Mouse (Mus musculus): ENCODE data around the gene Elp4.

Gene Elp4

DNA sequence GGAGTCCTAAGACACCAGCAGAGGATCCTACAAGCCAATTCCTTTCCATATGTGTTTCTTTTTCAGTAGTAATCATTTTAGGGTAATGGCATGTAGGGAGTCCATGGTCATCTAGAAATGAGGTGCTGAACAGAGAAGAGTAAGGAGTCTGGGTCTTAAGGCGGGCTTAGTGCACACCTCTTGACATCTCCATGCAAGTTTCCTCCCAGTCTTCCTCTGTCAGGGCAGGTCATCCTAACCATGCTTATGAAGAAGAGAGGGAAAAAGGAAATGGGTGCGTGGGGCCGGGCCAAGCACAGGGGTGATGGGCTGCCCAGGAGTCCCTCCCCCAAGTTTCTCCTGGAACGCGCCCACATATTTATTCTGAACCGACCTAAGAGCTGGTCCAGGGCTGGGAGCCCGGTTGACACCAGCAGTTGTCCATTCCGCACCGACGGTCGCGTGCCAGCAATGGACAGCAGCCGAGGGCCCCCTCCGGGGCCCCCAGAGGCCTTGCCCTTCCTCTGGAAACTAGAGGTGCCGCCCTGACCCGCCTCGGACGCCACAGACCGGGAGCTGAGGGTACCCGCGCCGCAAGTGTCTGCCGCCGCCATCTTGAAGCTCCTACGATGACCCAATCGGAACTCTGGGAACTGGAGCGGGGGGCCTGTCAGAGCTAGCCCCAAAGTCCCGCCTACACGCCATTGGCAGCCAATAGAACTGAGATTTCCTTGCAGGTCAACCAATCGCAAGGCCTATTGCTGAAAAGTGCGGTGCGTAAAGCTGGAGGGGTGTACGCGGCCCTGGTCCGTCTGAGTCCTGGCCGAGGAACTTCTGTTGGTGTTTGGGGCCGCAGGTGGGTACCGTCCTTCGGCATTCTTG lies at the start of gene Elp4, which contains the start of gene Immp1l:
TSS of gene Elp4 (minus strand) at position 669 of the 861 bp plus-strand sequence.
TSS of gene Immp1l (plus strand) at position 743 of the 861 bp plus-strand sequence.
- DNase-seq (ENCODE audit: low read depth, low spot score) = peak; percentile 100

DNA sequence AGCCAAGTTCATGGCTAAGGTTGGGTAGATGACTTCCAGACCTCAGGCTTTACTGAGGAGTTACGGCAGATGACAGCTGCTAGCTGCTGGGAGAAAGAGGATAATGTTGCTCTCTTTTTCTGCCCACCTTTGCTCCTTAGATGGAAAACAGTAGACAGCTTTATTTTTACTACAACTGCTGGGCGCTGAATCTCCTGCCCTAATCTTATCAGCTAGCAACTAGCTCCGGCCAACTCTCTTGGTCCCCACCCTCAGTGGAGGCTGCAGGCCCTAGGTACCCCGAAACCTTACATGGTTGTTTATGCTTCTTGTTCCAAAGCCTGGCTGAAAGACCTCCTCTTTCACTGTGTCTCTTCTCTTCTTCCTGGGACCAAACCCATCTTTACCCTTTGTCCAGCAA lies 49.5 kb upstream of the Elp4 start:
- no peak for DNase-seq (ENCODE audit: low read depth, low spot score)

DNA sequence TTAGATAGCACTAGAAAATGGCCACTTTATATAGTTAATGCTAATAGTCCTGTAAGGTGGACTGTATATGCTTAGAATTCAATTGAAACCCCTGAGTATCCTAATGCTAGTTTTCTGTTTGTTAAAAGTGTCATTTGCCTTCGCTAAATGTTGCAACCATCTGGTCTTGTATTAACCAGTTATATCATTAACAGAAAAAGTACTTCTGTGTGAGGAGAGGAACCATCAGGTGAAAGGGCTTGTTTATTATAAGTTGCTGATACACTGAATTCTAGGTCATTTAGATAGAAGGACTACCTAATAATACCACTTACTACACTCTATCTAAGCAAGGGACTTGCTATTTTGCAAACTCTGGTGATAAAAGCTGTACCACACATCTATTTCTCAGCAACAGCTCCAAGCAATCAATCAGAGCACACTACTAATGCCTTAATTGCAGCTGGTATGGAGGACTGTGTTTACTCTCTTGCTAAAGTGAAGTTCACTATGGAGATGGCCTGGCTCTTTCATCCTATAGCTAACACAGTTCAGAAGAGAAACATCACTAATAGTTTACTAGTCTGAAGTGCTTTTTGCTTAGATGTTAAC lies 47.1 kb upstream of the Elp4 start:
- DNase-seq (ENCODE audit: low read depth, low spot score) = no peak

DNA sequence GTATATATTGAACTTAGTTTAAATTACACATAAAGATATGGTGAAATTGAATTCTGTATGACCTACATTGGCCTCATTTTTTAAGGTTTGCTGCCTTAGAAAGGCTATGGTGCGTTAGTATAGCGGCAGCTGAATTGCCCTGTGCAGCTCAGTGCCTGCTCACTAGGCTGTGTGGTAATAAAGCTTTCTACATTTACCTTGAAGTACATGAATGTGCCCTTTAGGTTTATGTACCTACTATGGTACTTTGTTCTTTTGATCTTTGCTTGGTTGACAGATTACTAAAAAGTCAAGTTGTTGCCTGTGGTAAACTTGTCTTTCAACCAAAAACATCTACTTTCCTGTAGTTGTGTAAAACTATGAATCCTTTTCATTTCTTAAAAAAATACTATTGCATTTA lies 45.8 kb upstream of the Elp4 start:
- no peak for DNase-seq (ENCODE audit: low read depth, low spot score)

DNA sequence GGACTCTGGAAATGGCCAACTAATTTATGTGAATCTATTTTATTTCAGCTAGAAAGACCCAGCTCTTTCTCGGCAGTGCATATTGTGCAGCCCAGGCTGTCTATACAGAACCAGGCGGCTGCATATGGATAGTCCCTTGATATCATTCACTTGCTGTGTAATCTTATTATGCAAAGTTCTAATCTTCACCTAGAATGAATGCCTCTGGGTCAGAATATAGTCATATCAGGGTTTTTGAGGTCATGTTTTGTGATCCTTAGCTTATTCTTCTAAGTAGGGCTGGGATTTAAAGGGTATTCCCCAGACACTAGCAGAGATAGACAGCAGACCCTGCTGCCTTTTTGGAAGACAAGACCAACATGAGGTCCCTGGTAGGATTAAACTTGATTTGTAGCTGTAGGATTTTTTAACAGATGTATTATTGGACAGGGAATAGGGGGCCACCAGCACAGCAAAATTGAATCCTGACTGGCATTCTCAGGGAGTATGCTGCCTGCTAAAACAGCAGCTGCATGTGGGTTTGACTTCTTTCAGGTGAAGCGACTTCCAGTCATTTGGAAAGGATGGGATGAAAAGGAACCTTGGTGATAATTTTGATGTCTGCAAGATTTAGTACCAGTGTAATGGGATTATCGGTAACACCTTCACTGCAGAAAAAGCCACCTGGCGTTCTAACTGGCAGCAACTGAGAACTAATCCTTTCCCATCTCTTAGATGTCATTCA lies 13.4 kb upstream of the Elp4 start:
- DNase-seq (ENCODE audit: low read depth, low spot score) = no peak

DNA sequence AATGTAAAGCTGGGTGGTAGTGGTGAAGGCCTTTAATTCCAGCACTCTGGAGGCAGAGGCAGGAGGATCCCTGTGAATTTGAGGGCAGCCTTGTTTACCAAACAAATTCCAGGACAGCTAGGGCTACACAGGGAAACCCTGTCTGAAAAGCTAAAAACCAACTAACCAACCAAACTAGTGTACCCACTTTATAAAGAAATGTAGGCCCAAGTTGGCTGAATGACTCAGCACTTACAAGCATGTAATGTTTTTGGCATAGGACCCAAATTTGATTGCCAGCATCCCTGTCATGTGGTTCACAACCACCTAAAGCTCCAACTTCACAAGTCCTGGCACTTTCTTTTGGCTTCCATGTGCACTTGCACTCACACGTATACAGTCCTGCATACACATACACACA lies 12.3 kb upstream of the Elp4 start:
- DNase-seq (ENCODE audit: low read depth, low spot score) = peak; percentile 28

DNA sequence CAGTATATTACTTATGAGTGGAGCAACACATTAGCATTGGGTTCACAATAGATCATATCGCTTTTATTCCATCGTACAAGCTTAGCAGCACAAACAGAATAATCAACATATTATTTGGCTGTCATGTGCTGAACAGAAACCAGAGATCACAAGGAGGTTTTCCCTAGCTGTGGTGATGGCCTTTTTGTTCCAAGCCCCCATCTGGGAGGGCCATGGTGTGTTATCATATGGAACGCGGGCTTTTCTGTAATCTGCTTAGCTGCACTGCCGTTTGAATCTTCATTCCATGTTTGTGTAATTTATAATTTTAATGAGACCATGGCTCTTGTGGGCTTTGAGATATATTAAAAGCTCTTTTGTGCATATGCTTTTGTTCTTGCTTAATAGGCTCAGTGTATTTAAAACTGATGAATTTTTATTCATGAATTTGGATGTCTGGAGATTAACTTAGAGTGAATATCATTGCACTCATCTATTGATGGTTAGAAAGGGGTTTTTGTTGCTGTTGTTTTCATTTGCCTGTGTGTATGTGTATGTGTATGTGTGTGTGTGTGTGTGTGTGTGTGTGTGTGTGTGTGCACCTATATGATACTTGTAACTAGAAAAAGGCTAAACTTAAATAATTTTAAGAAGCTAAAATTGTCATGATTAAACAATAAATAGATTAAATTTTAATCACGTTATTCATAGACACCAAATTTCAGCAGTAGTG lies 9.4 kb upstream of the Elp4 start:
- no peak for DNase-seq (ENCODE audit: low read depth, low spot score)

GRCm38 (mm10) chr2:105910611-105911010 lies 6.2 kb upstream of the Elp4 start:
- no peak for DNase-seq (ENCODE audit: low read depth, low spot score)

GRCm38 (mm10) chr2:105908351-105908750 lies 4.0 kb upstream of the Elp4 start:
- peak; percentile 54 for DNase-seq (ENCODE audit: low read depth, low spot score)

GRCm38 (mm10) chr2:105904757-105905146 lies 388 bp upstream of the Elp4 start:
- DNase-seq (ENCODE audit: low read depth, low spot score) = no peak

- no peak for DNase-seq (ENCODE audit: low read depth, low spot score)
Measured at GRCm38 (mm10) chr2:105890816-105891215, 13.5 kb downstream of the Elp4 start.

DNA sequence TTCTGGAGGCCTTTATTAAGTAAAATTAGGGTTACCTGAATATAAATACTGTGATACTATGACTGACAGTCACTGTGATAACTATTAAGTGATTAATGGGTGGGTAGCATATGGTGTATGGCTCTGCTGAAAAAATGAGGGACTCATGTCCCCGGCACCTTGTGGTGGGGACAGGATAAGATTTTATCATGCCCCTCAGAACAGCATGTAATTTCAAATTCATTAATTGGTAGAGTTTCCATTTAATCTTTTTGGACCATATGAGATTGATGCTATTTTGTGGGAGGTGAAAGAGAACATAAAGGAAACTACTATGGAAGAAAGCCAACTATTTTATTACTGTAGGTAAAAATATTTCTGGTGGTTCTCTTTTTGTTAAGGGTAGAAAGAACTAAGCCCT lies 31.0 kb downstream of the Elp4 start:
- DNase-seq (ENCODE audit: low read depth, low spot score) = no peak

- DNase-seq (ENCODE audit: low read depth, low spot score) = peak; percentile 60
Measured at GRCm38 (mm10) chr2:105854740-105855139, 49.6 kb downstream of the Elp4 start.

GRCm38 (mm10) chr2:105852971-105853370 lies 51.4 kb downstream of the Elp4 start:
- no peak for DNase-seq (ENCODE audit: low read depth, low spot score)

DNA sequence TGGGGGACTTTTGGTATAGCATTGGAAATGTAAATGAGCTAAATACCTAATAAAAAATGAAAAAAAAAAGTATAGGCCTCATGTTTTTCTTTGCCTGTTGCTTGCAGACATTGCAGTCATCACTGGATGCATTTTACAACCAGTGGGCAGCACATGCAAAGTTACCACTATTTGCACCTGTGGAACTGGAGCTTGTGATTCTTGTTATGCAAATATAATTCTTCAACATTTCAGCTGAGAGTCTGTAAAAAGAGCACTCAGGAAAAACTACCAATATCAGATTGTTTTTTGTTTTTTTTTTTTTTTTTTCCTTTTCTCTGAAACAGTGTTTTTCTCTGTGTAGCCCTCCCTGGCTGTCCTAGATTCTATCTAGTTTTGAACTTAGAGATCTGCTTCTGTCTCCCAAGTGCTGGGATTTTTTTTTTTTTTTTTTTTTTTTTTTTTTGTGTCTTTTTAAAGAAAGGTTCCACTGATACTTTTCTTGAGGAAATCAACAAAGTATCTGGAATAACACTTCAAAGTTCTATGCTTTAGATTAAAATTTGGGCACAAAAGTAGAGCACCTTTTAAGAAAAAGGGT lies 52.6 kb downstream of the Elp4 start:
- no peak for DNase-seq (ENCODE audit: low read depth, low spot score)

DNA sequence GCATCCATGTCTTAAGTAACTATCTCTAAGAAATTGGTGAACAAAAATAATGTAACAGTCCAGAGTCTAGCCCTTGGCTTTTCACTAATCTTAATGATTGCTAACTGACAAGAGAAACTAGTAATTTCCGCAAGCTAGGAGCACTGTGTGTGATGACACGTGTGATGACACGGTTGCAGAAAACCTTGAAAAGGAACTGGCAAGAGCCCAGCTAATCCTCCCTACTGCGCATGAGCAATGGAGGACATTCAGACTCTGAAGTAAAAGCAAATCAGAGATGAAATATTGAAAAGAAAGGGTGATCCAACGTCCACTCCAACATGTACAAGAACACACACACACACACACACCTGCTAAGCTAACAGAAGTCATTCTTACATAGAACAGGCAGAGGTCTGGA lies 61.2 kb downstream of the Elp4 start:
- peak; percentile 5 for DNase-seq (ENCODE audit: low read depth, low spot score)

- DNase-seq (ENCODE audit: low read depth, low spot score) = no peak
Measured at GRCm38 (mm10) chr2:105817965-105818364, 86.4 kb downstream of the Elp4 start.

- DNase-seq (ENCODE audit: low read depth, low spot score) = no peak
Measured at GRCm38 (mm10) chr2:105815170-105815569, 89.2 kb downstream of the Elp4 start.

GRCm38 (mm10) chr2:105813041-105813440 lies 91.3 kb downstream of the Elp4 start:
- no peak for DNase-seq (ENCODE audit: low read depth, low spot score)

- DNase-seq (ENCODE audit: low read depth, low spot score) = no peak
Measured at GRCm38 (mm10) chr2:105810286-105810685, 94.1 kb downstream of the Elp4 start.

DNA sequence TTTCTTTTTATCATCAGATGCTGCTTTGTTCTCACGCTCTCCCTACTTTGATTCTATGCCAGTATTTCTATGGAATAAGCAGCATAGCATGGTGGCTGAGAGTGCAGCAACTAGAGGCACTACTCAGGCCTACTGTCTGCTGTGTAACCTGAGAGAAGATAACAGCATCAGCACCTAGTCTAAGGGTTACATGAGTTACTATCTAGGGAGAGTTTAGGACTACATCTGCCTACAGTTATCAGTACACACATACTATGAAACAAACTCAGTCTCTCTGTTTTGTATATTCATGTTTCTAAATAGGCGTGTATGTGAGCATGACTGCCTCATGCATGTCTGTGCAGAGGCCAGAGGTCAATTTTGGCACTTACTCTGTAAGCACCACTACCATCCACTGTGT lies 97.8 kb downstream of the Elp4 start:
- DNase-seq (ENCODE audit: low read depth, low spot score) = no peak

Data from brain, adult 2 months (tissue).